Mouse (Mus musculus): ENCODE measurements at regions not wholly inside any gene's neighbourhood (a gene's known extent, or its start where the extent isn't known, plus 50 kb on each side); places are given as distances from the start of the nearest gene placed in this dataset.
"Not testable (repeated sequence)": the region's sequence is repeated elsewhere in the genome, so short reads cannot be mapped to it uniquely, and the experiment has no call there.

DNA sequence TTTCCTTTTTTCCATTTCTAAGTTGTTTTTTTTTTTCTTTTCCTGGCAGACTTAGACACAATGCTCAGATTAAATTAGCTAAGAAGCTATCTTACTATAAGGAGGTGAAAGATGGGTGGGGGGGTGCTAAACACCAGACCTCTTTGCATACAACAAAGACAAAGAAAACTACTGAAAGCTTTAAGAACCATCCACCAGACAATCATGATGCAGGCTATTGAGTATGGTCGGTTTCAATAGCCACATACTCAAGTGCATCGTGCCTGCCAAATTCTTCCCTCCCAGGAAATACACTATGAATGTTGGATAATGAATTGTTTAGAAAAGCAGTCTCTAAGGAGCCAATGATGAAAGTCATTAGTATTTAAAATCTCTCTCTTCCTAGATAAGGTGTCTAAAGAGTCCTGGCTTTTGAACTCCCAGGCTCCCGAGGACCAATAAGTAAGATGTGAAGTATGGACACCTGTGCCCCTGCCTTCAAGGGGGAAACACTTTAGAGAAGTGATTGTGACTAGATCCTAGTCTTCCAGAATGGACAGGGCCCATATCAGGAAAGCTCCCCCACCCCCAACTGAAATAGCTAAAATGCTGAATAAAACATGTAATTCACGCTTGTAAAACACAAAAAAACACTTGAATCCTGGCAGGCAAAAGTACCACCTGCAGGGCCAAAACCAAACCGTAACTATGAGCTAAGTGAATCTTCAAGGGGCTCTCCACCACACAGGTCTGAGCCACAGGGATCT, 381.8 kb upstream of the B3galt2 start:
- DNase-seq (ENCODE audit: low spot score in 2 of 2) = no peak

DNA sequence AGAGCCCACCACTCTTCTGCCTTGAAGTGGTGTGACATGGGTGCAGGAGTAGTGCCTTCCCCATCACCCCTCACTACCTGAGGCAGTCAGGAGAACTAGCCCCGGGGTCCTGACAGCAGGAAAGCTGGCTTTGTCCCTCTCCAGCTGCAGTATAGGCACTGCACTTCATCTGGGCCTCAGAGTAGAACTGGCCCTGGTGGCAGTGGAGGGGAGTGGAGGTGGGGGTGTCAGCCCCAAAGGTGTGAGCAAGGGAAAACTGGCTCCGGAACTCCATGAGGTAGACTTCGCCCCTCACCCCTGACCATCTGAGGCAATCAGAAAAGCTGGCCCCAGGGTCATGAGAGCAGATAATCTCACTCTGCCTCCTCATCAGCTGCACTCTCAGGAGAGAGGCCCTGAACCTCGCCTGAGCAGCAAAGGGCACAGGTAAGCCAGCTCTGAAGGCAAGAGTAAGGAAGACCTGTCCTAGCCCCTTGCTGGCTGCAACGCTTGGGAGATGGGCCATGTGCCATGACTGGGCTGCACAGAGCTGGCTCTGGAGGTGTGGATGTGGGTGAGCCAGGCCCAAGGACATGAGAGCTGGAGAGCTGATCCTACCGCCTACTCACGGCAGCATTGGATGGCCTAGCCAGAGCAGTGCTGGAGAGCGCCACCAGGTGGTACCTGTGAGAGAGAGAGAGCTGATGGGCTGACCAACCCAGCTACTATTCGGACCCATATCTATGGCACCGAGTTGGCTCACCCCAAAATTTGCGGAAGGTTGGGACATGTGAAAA, 377.0 kb upstream of the B3galt2 start:
- DNase-seq (ENCODE audit: low spot score in 2 of 2) = no peak

DNA sequence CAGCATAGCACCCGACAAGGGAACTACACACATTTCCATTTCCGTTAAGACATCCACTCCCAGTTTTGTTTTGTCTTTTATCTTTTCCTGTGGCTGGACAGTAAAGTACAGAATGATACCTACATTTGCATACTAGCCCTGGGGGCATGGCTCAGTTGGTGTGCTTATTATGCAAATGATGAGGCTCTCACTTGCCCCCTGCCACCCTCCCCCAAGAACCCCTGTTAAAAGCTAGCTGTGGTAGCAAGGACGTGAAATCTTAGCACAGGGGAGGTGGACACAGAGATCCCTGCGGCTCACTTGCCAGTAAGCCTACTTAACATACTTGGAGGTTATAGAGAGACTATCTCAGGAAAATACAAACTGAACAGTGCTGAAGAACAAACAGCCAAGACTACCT, 375.2 kb upstream of the B3galt2 start:
- no peak for DNase-seq (ENCODE audit: low spot score in 2 of 2)

DNA sequence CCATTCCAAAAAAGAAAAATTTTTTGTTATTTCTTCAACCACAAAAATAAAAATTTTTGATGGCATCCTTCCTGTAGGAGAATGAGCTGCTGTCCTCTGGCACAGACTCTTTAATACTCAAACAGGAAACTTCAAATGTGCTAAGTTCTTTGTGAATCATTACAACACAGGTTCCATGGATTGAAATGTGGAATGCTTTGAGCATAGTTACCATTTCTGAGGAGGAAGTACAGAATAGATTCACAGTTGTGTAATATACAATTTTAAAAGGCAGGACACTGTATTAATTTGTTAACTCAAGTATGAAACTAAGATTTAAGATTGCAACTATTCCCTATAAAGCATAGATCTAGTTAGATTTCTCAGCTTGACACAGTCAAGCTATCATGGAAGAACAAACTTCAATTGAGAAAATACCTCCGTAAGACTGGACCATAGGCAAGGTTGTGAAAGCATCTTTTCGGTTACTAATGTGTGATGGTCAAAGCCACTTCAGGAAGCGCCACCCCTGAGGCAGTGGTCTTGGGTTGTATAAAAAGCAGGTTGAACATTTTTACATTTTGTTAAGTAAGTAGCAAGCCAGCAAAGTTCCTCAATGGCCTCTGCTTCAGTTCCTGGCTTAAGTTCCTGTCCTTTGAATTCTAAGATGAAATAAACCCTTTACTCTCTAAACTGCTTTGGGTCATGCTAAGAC, 354.0 kb upstream of the B3galt2 start:
- DNase-seq (ENCODE audit: low spot score in 2 of 2) = no peak

DNA sequence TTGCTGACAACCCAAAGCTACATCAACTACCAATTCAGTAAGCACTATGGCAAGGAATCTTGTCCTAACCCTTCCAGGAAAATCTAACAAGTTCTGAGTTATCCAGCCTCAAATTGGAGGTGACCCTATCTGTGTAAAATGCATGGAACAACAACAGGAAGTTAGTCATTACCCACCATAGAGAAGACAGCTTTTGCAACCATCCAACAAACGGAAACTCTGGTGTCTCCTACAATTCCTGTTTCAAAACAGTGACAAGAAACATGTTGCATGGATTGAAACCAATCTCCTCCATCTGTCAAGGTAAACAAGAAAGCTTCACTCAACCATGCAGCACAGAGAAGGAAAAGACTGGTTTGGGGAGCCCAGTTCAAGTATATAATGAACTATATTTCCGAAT, 353.0 kb upstream of the B3galt2 start:
- DNase-seq (ENCODE audit: low spot score in 2 of 2) = no peak

DNA sequence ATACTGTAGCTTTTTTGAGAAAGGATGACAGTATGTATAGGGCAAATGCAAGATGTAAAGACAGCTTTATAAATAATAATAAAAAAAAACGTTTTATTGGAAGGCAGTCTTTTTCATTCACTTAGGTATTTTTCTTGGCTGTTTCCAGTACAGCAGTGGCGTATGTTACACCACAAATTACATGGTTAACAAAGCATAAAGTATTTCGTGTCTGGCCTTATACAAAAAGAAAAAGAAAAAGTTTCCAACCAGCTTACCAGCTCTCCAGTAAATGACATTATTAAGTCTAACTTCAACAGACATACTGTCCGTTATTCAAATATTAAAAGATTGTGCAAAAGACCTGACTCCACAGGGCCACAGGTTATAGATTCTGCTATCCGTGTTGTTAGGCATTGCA, 343.9 kb upstream of the B3galt2 start:
- no peak for DNase-seq (ENCODE audit: low spot score in 2 of 2)

DNA sequence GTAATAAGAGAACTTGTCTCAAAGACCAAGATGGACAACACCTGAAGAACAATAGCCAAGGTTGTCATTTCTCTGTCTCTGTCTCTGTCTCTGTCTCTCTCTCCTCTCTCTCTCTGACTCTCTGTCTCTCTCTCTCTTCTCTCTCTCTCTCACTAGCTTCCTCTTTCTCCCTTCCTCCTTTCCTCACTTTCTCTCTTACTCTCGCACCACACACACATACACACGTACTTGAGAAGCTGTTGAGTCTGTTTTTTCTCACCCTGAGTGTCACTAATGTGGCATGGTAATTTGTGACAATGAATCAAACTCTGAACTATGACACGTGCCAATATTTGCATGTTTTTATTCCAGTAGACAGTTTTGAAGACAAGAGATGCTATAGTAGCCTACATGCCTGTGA, 333.1 kb upstream of the B3galt2 start:
- no peak for DNase-seq (ENCODE audit: low spot score in 2 of 2)

DNA sequence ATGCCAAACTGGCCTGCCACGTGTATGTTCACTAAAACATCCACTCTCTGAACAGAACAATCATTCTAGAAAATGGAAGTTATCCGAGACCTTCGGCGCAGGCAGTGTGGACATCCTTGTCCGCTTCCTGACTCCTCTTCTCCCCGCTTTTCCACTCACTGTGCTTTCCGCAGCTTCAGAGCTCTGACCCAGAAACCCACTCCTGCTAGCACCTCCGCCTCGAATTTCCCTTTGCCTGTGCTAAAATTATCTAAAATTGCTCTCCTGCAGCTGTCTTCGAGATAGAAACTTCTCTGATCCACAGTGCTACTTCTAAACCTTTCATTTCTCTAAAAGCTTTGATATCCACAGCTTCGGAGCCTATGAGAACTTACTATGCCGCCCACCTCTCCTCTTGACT, 322.1 kb upstream of the B3galt2 start:
- peak; percentile 2 to 31 for DNase-seq (ENCODE audit: low spot score in 2 of 2)

DNA sequence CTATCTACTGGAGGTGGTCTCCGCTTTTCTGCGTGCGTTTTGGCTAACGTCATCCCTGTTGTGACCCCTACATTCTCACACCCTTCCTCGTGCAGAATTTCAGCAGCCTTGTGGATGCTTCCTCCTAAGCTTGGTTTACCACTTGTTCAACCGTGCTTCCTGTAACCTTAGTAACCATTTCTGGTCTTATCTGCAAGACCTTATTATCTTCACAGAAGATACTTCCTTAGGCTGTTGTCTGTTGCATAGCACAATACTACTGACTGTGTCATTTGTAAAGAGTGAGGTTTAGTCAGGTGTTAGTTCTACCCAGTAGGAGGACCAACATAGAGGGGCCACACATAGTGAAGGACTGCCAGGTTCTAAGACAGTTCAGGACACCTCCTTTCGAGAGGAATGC, 320.9 kb upstream of the B3galt2 start:
- no peak for DNase-seq (ENCODE audit: low spot score in 2 of 2)

DNA sequence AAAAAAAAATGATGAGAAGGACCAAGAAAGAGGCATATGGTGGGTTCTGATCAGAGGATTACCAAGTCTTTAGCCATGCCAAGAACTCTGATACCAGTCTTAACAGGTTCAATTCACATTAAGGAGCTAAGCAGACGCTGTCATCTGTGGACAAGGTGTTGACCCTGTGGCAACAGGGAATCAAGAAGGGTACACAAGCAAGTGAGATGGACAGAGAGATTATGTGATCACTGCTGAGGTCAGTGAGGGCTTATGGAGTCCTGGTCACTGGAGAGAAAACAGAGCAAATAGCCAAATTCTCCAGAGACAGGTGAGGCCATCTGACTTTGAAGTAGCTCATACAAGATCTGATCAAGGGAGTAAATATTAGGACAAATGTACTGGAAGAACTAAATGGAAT, 289.1 kb upstream of the B3galt2 start:
- no peak for DNase-seq (ENCODE audit: low spot score in 2 of 2)

DNA sequence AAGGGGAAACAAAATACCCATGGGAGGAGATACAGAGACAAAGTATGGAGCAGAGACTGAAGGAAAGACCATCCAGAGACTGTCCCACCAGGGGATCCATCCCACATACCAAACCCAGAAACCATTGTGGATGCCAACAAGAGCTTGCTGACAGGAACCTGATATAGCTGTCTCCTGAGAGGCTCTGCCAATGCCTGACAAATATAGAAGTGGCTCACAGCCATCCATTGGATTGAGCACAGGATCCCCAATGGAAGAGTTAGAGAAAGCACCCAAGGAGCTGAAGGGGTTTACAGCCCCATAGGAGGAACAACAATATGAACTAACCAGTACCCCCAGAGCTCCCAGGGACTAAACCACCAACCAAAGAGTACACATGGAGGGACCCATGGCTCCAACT, 280.2 kb upstream of the B3galt2 start:
- DNase-seq (ENCODE audit: low spot score in 2 of 2) = not testable (repeated sequence)

DNA sequence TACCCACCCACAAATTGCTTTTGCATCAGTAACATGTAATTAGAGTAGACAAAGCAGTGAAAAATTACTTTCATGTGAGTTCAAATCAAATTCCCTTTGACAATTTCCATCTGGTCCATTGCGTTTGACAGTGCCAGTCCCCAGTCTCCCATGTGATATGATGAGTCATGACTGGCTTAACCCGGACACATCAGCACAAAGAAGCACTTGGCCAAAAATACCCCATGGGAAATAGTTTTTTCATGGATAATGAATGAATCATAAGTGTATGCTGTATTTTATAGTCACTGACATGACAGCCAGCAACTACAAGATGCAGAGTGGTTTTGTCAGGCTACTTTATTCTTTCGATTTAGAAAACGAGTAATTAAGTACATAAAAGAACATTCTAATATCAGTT, 248.6 kb upstream of the B3galt2 start:
- no peak for DNase-seq (ENCODE audit: low spot score in 2 of 2)

Data from left cerebral cortex, adult 18-20 months (tissue).